Mouse (Mus musculus) testis, adult 2 months (tissue): ENCODE measurements at regions not wholly inside any gene's neighbourhood (a gene's known extent, or its start where the extent isn't known, plus 50 kb on each side); places are given as distances from the start of the nearest gene placed in this dataset.

Source experiments
- CTCF ChIP-seq: fragments of 200-500 bp; IDR thresholded peaks from 2 replicates; pipeline ENCODE4 v1.5.1; 2012; ENCODE audit warnings: low read depth, mild to moderate bottlenecking, inconsistent platforms, low read length, moderate library complexity; ENCODE audit not compliant: control insufficient read depth, insufficient read depth, insufficient replicate concordance
- POLR2A ChIP-seq: fragments of 200-500 bp; IDR thresholded peaks from 2 replicates; pipeline ENCODE4 v1.6.1; 2012; ENCODE audit warnings: low read depth, mild to moderate bottlenecking, inconsistent platforms, low read length, moderate library complexity; ENCODE audit not compliant: control insufficient read depth

DNA sequence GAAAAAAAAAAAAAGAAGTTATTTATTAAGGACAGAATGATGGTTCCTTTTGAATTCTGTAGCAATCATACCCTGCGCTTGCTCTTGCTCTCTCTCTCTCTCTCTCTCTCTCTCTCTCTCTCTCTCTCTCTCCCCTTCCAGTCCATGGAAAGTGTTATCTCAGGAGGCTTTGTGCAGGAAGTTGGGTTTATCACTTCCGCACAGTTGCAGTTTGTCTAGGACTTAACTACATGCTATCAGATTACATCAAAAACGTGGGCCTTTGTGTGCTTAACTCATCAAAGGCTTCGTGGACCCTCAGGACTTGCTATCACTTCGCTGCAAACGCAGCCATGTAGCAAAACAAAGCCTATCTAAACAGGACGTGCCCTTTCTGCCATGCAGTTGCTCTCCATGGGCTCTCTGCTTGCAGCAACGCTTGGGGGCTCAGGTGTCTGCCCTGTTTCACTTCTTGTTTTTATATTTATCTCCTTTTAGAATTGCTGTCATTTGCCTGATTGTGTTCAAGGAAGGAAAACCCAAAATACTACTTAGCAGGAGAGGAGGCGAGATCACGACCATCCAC lies 56.2 kb upstream of the Exoc6 start:
- TF ChIP-seq CTCF: no peak
- TF ChIP-seq POLR2A: no peak
